Comparison of ENCODE assay signal across 11 mouse cellular contexts in genomic region chr4:117916386-117916785, GRCm38 (mm10). TPM values are rescaled to one million over a fixed set of nuclear protein-coding genes. Genes with fewer than 3 reads are reported as not detected.
DNase-seq lines count a peak whose midpoint lies in the region; ATAC-seq and TF ChIP-seq lines count a peak whose summit lies in the region.
"Had no signal": no experiment of that assay in that cellular context is flagged by ENCODE, and none has a peak within 500 bp of the region (broad histone marks: within the 10 kb centered on the region; RNA-seq: fewer than 3 reads in every experiment).

No protein-coding gene starts in this region.

- peaks cover 5% of the 10 kb centered on the region; the same call in 1 of the 2 replicates for H3K36me3 ChIP-seq in heart, embryonic 11.5 days (ENCODE audit: control insufficient read depth, insufficient read depth, low read length)
- no peaks in the 10 kb centered on the region for H3K36me3 ChIP-seq in heart, adult 2 months (ENCODE audit: control insufficient read depth, insufficient read depth, low read length)
- H3K36me3 ChIP-seq in megakaryocyte, embryonic 14.5 days (replicated peaks; ENCODE audit: low read length): peaks cover 17% of the 10 kb centered on the region
- H3K36me3 ChIP-seq in limb, embryonic 13.5 days: peaks cover 12% of the 10 kb centered on the region
- peaks cover 7% of the 10 kb centered on the region; the same call in 1 of the 2 replicates for H3K36me3 ChIP-seq in stomach, embryonic 15.5 days

- DNase-seq in heart, adult 2 months: no peak
- no peak for DNase-seq in T-cell, adult 2 months (ENCODE audit: low spot score)
- DNase-seq: adrenal gland, postnatal 25 days; heart, postnatal 4 days had no signal

- no peak overlapping the region for H3K9ac ChIP-seq in heart, embryonic 11.5 days (ENCODE audit: low read depth, low read length)
- H3K9ac ChIP-seq in heart, adult 2 months (ENCODE audit: low read depth, low read length): no peak overlapping the region
- no peak overlapping the region for H3K9ac ChIP-seq in limb, embryonic 13.5 days
- no peak overlapping the region for H3K9ac ChIP-seq in stomach, embryonic 15.5 days

- ATAC-seq in heart, embryonic 11.5 days (replicated peaks; ENCODE audit: insufficient number of reproducible peaks, low FRiP score, low TSS enrichment): no peak
- ATAC-seq in megakaryocyte, adult 5-6 weeks (ENCODE audit: poor library complexity, severe bottlenecking): no peak
- ATAC-seq in limb, embryonic 13.5 days (ENCODE audit: low FRiP score, low read depth): no peak
- no peak for ATAC-seq in stomach, embryonic 15.5 days (ENCODE audit: insufficient read depth, low FRiP score, low read depth)
- ATAC-seq in megakaryocyte progenitor cell, adult 5-6 weeks (replicated peaks; ENCODE audit: poor library complexity): no peak

- 0 out of 2 replicates have a peak overlapping the region, but pooled peaks have one; percentile 4 for H3K27ac ChIP-seq in heart, embryonic 11.5 days (ENCODE audit: low read depth, low read length)
- no peak overlapping the region for H3K27ac ChIP-seq in heart, adult 2 months
- no peak overlapping the region for H3K27ac ChIP-seq in limb, embryonic 13.5 days
- no peak overlapping the region for H3K27ac ChIP-seq in stomach, embryonic 15.5 days

- no peaks in the 10 kb centered on the region for H3K9me3 ChIP-seq in heart, embryonic 11.5 days (replicated peaks; ENCODE audit: control insufficient read depth, low read length)
- no peaks in the 10 kb centered on the region for H3K9me3 ChIP-seq in megakaryocyte, embryonic 14.5 days
- no peaks in the 10 kb centered on the region for H3K9me3 ChIP-seq in limb, embryonic 13.5 days
- no peaks in the 10 kb centered on the region for H3K9me3 ChIP-seq in stomach, embryonic 15.5 days

- H3K79me2 ChIP-seq in heart, adult 2 months (replicated peaks; ENCODE audit: control insufficient read depth, insufficient read depth, low read length): peaks cover 2% of the 10 kb centered on the region; the same call in 1 of the 2 replicates

- no peak for TF ChIP-seq CTCF in heart, adult 2 months (IDR thresholded peaks at IDR 0.05)

- H3K4me1 ChIP-seq in heart, embryonic 11.5 days (ENCODE audit: control insufficient read depth, insufficient read depth, low read length): peaks cover 29% of the 10 kb centered on the region
- H3K4me1 ChIP-seq in heart, adult 2 months (ENCODE audit: control insufficient read depth, insufficient read depth, low read length): peaks cover 6% of the 10 kb centered on the region
- peaks cover 78% of the 10 kb centered on the region for H3K4me1 ChIP-seq in megakaryocyte, embryonic 14.5 days
- peaks cover 28% of the 10 kb centered on the region for H3K4me1 ChIP-seq in limb, embryonic 13.5 days
- H3K4me1 ChIP-seq in stomach, embryonic 15.5 days: peaks cover 43% of the 10 kb centered on the region

- no peaks in the 10 kb centered on the region for H3K27me3 ChIP-seq in heart, embryonic 11.5 days (ENCODE audit: control insufficient read depth, insufficient read depth, low read length)
- no peaks in the 10 kb centered on the region for H3K27me3 ChIP-seq in heart, adult 2 months (ENCODE audit: control insufficient read depth, insufficient read depth, low read length)
- no peaks in the 10 kb centered on the region for H3K27me3 ChIP-seq in megakaryocyte, embryonic 14.5 days (replicated peaks)
- no peaks in the 10 kb centered on the region for H3K27me3 ChIP-seq in limb, embryonic 13.5 days
- no peaks in the 10 kb centered on the region for H3K27me3 ChIP-seq in stomach, embryonic 15.5 days (replicated peaks)

- intact Hi-C loops in heart, adult 2 months (cut with DNase I): no loop called here

- 77% methylated on average over 5 of the region's 5 CpGs for WGBS in heart, embryonic 11.5 days (ENCODE audit: insufficient replicate concordance)
- WGBS in heart, adult 2 months: 52% methylated on average over 5 of the region's 5 CpGs
- 89% methylated on average over 5 of the region's 5 CpGs for WGBS in limb, embryonic 13.5 days
- 57% methylated on average over 5 of the region's 5 CpGs for WGBS in stomach, embryonic 15.5 days

- no peak for TF ChIP-seq POLR2A in heart, adult 2 months (IDR thresholded peaks at IDR 0.05; ENCODE audit: insufficient read depth, low read depth, low read length)

- no peak overlapping the region for H3K4me3 ChIP-seq in heart, embryonic 11.5 days (ENCODE audit: low read depth, low read length)
- H3K4me3 ChIP-seq in heart, adult 2 months: no peak overlapping the region
- peak overlapping the region; percentile 70 for H3K4me3 ChIP-seq in megakaryocyte, embryonic 14.5 days (replicated peaks)
- H3K4me3 ChIP-seq in limb, embryonic 13.5 days: no peak overlapping the region
- no peak overlapping the region for H3K4me3 ChIP-seq in stomach, embryonic 15.5 days (replicated peaks)

- H3K4me2 ChIP-seq in heart, embryonic 11.5 days: no peak overlapping the region
- 0 out of 2 replicates have a peak overlapping the region, but pooled peaks have one; percentile 100 for H3K4me2 ChIP-seq in limb, embryonic 13.5 days (replicated peaks)
- peak overlapping the region; percentile 97; the same call in 1 of the 2 replicates for H3K4me2 ChIP-seq in stomach, embryonic 15.5 days

- TF ChIP-seq EP300 in heart, adult 2 months (IDR thresholded peaks at IDR 0.05; ENCODE audit: insufficient read depth, low read depth, low read length): no peak

RNA-seq across cellular contexts. Expression of gene Ipo13, which starts 1.6 kb away (rescaled TPM):
- 31.6 and 37.4 TPM in 2 replicates for polyA plus RNA-seq in heart, embryonic 11.5 days (2014; fragmentation: Nextera tagmentation; extraction: Ambion mirVana)
- total RNA-seq in heart, adult 2 months (2021): 10 to 100 TPM; 60.8 to 68.4 TPM
- polyA plus RNA-seq in heart, adult 2 months (2012; rRNA removed): 104 and 108 TPM in 2 replicates
- 7.4 and 13.2 TPM in 2 replicates for polyA plus RNA-seq in megakaryocyte, embryonic 14.5 days (2012; ENCODE audit: insufficient read depth, low replicate concordance)
- total RNA-seq in megakaryocyte, adult 5-6 weeks (2015): 15.5 and 17.0 TPM in 2 replicates
- 8.7 and 11.2 TPM in 2 replicates for total RNA-seq in megakaryocyte, adult 5-6 weeks (2017)
- polyA plus RNA-seq in limb, embryonic 13.5 days (2015; fragmentation: Nextera tagmentation; extraction: Ambion mirVana): 41.3 and 43.7 TPM in 2 replicates
- 37.5 and 42.9 TPM in 2 replicates for polyA plus RNA-seq in stomach, embryonic 15.5 days (2015; fragmentation: Nextera tagmentation; extraction: Ambion mirVana)
- 19.1 and 19.5 TPM in 2 replicates for total RNA-seq in megakaryocyte progenitor cell, adult 5-6 weeks (2015)
- total RNA-seq in megakaryocyte progenitor cell, adult 5-6 weeks (2017): 6.2 and 10.6 TPM in 2 replicates

RNA-seq across cellular contexts. Expression of gene Artn, which starts 13.2 kb away (rescaled TPM):
- polyA plus RNA-seq in heart, embryonic 11.5 days (2014; fragmentation: Nextera tagmentation; extraction: Ambion mirVana): 0.50 and 0.80 TPM in 2 replicates
- total RNA-seq in heart, adult 2 months (2021): not detected
- polyA plus RNA-seq in heart, adult 2 months (2012; rRNA removed): 0.09 and 0.23 TPM in 2 replicates
- 0.74 TPM in 1 of 2 replicates, not detected in the other for polyA plus RNA-seq in megakaryocyte, embryonic 14.5 days (2012; ENCODE audit: insufficient read depth, low replicate concordance)
- total RNA-seq in megakaryocyte, adult 5-6 weeks (2015): not detected in 2 replicates
- not detected in 2 replicates for total RNA-seq in megakaryocyte, adult 5-6 weeks (2017)
- polyA plus RNA-seq in limb, embryonic 13.5 days (2015; fragmentation: Nextera tagmentation; extraction: Ambion mirVana): 8.9 and 10.1 TPM in 2 replicates
- polyA plus RNA-seq in stomach, embryonic 15.5 days (2015; fragmentation: Nextera tagmentation; extraction: Ambion mirVana): 6.9 and 7.0 TPM in 2 replicates
- total RNA-seq in megakaryocyte progenitor cell, adult 5-6 weeks (2015): not detected in 2 replicates
- not detected in 2 replicates for total RNA-seq in megakaryocyte progenitor cell, adult 5-6 weeks (2017)
- total RNA-seq: megakaryocyte-erythroid progenitor cell, adult 5-6 weeks had no signal

RNA-seq across cellular contexts. Expression of gene Dph2, which starts 24.6 kb away (rescaled TPM):
- polyA plus RNA-seq in heart, embryonic 11.5 days (2014; fragmentation: Nextera tagmentation; extraction: Ambion mirVana): 12.7 and 14.2 TPM in 2 replicates
- total RNA-seq in heart, adult 2 months (2021): 1 to 10 TPM; 3.0 to 3.9 TPM
- polyA plus RNA-seq in heart, adult 2 months (2012; rRNA removed): 7.3 and 8.4 TPM in 2 replicates
- 3.1 and 9.9 TPM in 2 replicates for polyA plus RNA-seq in megakaryocyte, embryonic 14.5 days (2012; ENCODE audit: insufficient read depth, low replicate concordance)
- 5.2 and 6.5 TPM in 2 replicates for total RNA-seq in megakaryocyte, adult 5-6 weeks (2015)
- 4.1 and 4.3 TPM in 2 replicates for total RNA-seq in megakaryocyte, adult 5-6 weeks (2017)
- polyA plus RNA-seq in limb, embryonic 13.5 days (2015; fragmentation: Nextera tagmentation; extraction: Ambion mirVana): 16.8 and 18.4 TPM in 2 replicates
- 16.6 and 16.7 TPM in 2 replicates for polyA plus RNA-seq in stomach, embryonic 15.5 days (2015; fragmentation: Nextera tagmentation; extraction: Ambion mirVana)
- 9.5 and 13.0 TPM in 2 replicates for total RNA-seq in megakaryocyte progenitor cell, adult 5-6 weeks (2015)
- 8.3 and 10.3 TPM in 2 replicates for total RNA-seq in megakaryocyte progenitor cell, adult 5-6 weeks (2017)

RNA-seq across cellular contexts. Expression of gene Atp6v0b, which starts 29.3 kb away (rescaled TPM):
- 194 and 197 TPM in 2 replicates for polyA plus RNA-seq in heart, embryonic 11.5 days (2014; fragmentation: Nextera tagmentation; extraction: Ambion mirVana)
- 100 to 1,000 TPM; 109 to 124 TPM for total RNA-seq in heart, adult 2 months (2021)
- polyA plus RNA-seq in heart, adult 2 months (2012; rRNA removed): 279 and 324 TPM in 2 replicates
- polyA plus RNA-seq in megakaryocyte, embryonic 14.5 days (2012; ENCODE audit: insufficient read depth, low replicate concordance): 395 and 493 TPM in 2 replicates
- total RNA-seq in megakaryocyte, adult 5-6 weeks (2015): 482 and 584 TPM in 2 replicates
- 229 and 245 TPM in 2 replicates for total RNA-seq in megakaryocyte, adult 5-6 weeks (2017)
- polyA plus RNA-seq in limb, embryonic 13.5 days (2015; fragmentation: Nextera tagmentation; extraction: Ambion mirVana): 176 and 184 TPM in 2 replicates
- 214 and 232 TPM in 2 replicates for polyA plus RNA-seq in stomach, embryonic 15.5 days (2015; fragmentation: Nextera tagmentation; extraction: Ambion mirVana)
- total RNA-seq in megakaryocyte progenitor cell, adult 5-6 weeks (2015): 308 and 311 TPM in 2 replicates
- total RNA-seq in megakaryocyte progenitor cell, adult 5-6 weeks (2017): 105 and 150 TPM in 2 replicates

RNA-seq across cellular contexts. Expression of gene B4galt2, which starts 33.1 kb away (rescaled TPM):
- polyA plus RNA-seq in heart, embryonic 11.5 days (2014; fragmentation: Nextera tagmentation; extraction: Ambion mirVana): 13.8 and 14.1 TPM in 2 replicates
- 1 to 10 TPM; 4.0 to 4.3 TPM for total RNA-seq in heart, adult 2 months (2021)
- 8.6 and 9.3 TPM in 2 replicates for polyA plus RNA-seq in heart, adult 2 months (2012; rRNA removed)
- 1.5 TPM in 1 of 2 replicates, not detected in the other for polyA plus RNA-seq in megakaryocyte, embryonic 14.5 days (2012; ENCODE audit: insufficient read depth, low replicate concordance)
- total RNA-seq in megakaryocyte, adult 5-6 weeks (2015): not detected in 2 replicates
- 0.61 TPM in 1 of 2 replicates, not detected in the other for total RNA-seq in megakaryocyte, adult 5-6 weeks (2017)
- 32.8 and 35.1 TPM in 2 replicates for polyA plus RNA-seq in limb, embryonic 13.5 days (2015; fragmentation: Nextera tagmentation; extraction: Ambion mirVana)
- polyA plus RNA-seq in stomach, embryonic 15.5 days (2015; fragmentation: Nextera tagmentation; extraction: Ambion mirVana): 16.6 and 17.9 TPM in 2 replicates
- total RNA-seq in megakaryocyte progenitor cell, adult 5-6 weeks (2015): 0.54 TPM in 2 replicates
- total RNA-seq in megakaryocyte progenitor cell, adult 5-6 weeks (2017): not detected in 2 replicates
- total RNA-seq: megakaryocyte-erythroid progenitor cell, adult 5-6 weeks had no signal
